Mouse (Mus musculus) thymus, adult 18-20 months (tissue): ENCODE results near the gene Cyp39a1.
A peak's percentile ranks its signal among the peaks of the same experiment; 100 is the strongest.

Experiments used
- DNase-seq, 2 experiments: peaks; one replicate each; pipeline ENCODE4 v3.0.0; 2022; ENCODE audit warnings: mixed read lengths in 2 of 2

The Cyp39a1 gene

DNA sequence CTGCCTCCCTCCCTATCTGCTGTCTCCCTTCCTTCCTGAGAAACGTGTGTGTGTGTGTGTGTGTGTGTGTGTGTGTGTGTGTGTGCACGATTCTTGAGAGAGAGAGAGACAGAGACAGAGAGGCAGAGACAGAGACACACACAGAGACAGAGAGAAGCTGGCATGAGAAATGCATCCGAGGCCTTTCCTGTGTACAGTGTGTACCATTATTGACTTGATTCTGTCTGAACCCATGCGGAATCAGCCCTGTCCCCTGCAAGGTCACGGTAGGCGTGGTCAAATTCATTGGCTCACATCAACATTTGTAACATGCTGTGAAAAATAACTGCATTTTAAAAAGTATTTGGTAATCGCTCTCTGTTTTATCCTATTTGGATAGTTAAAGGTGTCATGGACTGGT, 16.9 kb downstream of the Cyp39a1 start:
- no peak for DNase-seq

DNA sequence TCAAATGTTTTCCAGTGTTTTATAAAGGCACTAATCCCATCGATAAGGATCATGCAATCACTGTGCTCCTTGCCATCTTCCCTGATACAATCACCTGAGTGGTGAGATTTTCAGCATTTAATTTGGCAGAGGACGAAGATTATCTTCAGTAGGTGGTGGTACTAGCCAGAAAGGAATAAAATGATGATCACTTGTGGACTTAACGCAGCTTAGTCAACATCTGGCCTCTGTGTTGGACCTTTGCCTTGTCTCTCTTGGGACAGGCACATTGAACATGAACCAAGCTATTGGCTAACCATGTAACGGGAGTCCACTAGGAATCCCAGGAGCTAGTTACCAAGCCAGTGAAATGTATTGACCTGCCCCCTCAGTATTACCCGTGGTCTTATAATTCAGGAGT, 17.4 kb downstream of the Cyp39a1 start:
- no peak for DNase-seq

DNA sequence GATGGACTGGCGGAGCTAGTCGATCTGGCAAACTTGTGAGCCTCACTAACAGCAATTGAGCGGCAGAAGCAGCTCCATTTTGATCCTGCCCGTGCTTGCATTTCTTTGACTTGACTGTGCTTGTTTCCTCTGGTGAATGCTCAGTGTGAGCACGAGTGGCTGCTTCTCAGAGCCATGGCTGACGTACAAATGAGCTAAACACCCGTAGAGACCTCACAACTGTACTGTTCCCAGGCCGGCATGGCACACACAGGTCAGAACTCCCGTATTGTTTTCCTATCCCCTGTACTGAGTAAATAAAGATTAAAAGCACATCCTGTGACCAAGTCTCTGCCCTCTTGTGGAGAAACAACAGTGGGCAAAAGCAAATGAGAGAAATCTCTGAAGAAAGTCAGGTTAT, 22.4 kb downstream of the Cyp39a1 start:
- no peak for DNase-seq

DNA sequence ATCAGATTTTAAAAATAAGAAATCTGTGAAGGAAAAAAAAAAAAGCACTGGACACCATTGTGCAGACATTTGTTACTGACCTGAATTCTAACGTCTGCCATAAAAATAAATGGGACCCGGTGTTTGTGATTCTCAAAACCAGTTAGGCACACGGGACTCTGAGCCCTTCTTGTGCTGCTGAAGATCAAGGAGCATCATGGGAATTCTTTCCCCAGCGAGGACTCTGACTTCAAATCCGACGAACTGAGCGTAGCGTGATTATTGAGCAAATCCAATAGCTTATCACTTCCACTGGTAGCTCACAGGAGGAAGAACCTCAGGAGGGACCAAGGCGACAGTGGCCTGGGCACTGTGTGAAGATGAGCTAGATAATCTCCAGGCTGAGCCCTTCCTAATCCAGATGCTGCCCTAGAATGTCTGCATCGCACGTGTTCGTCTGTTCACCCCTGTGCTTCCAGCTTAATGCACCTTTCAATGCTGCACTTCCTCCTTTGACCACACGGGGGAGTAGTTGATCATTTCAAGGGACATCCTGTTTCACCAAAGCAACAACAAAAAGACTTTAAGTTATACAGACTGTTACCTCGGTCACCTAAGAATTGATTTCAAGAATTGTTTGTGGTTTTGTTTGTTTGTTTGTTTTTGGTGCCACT, 31.9 kb downstream of the Cyp39a1 start:
- DNase-seq = peak; percentile 16 to 38

DNA sequence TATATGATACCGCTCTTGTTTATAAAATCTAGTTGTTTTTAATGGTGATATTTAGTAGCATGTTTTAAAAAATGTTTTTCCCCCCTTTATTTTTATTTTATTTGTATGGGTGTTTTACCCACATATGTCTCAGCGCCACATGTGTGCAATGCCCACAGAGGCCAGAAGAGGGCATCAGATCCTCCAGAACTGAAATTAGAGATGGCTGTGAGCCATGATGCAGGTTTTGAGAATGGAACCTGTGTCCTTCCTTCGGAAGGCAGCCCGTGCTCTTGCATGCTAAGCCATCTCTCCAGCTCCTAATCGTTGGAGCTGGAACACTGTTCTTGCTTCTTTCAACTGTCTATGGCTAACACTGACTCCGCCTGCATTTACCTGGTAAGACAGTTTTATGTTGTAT, 33.8 kb downstream of the Cyp39a1 start:
- DNase-seq = no peak

DNA sequence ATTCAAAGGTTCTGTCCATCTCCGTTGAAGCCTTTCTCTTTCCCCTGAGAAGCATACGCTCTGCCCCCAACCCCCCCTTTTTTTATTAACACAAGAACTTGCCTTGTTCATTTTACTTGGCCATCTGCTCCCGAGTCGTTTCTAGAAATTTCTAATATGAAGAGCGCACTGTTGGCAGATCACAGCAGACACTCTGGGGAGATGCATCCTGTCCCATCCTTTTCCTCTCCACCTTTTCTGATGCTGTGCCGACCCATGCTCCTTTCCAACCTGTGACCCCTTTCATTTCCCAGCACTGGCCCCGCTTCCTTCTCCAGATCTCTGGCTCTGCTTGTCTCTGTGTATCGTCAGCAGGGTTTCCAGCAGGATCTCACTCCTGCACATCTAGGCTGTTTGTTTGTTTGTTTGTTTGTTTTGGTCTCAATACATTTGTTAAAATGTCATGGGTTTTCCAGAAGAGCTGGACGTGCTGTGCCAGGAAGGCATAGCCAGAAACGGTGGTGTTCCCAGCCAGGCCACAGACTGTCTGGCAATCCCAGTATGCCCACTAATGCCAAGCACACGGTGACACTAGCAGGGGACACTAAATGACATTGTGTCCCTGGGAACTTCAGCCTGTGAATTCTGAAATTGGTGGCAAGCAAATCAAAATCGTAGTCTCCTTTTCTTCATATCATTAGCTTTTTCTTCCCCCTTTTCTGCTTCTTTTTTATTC, 37.1 kb downstream of the Cyp39a1 start:
- no peak for DNase-seq

DNA sequence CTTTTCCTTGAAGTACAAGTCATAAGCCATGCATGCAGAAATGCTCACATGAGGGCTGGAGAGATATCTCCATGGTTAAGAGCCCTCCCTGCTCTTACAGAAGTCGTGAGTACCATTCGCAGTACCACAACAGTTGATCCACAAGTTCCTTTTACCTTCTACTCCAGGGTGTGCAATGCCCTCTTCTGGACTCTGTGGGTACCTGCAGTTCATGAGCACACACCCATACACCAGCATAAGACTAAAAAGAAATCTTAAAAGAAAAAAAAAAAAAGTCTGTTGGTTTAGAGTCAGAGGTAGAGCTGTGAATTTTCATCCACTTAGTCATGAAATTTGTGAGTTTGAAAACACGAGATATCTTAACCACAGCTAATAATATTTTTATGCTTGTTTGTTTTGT, 39.5 kb downstream of the Cyp39a1 start:
- no peak for DNase-seq

DNA sequence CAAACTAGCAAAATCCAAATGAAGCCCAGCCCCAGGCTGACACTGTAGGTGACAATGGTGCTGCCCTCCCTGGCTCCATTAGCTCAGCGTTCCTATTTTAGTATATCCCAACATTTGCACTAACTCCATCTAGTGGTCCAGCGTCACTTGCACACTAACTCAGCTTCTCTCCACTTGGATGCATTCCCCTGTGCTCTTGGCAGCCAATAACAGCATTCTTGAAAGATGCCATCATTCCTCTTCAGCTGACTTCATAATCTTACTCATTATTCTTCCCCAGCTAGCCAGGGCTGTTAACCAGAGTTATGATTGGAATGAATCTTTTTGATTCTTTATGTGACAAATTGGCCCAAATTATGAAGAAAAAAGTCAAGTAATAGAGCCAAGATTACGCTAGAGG, 40.0 kb downstream of the Cyp39a1 start:
- no peak for DNase-seq

DNA sequence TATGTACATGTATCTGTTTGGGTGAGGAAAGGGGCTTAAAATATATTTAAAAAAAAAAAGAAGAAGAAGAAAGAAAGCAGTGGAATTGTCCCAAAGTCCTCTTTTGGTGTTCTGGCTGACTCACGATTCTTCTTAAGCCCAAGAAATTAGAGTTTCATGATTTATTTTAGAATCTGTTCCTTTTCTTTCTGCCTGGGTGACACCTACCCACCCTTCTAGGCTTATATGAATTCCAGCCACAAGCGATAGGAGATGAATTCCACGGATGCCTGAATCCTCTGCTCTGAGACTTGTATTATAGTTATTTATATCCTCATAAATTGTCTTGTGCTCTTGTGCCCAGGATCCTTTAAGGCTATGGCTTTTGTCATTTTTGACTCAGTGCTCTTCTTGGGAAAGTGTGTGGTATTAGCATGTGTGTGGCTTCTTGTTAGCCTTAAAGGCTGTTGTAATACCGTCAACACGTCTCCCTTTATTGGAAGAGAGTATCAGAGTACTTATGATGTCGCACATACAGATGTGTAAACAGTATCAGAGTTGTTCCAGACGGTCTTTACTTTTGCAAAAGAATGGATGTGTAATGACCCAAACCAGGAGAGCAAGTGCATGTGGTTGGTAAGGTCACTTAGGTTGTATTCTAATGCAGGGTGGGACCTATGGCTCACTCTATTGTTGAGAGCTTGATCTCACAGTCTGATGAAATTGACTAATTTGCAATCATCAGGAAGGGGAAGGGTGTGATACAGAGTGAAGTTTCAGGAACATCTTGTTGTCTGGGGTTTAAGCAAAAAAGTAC, 44.5 kb downstream of the Cyp39a1 start:
- DNase-seq = no peak

DNA sequence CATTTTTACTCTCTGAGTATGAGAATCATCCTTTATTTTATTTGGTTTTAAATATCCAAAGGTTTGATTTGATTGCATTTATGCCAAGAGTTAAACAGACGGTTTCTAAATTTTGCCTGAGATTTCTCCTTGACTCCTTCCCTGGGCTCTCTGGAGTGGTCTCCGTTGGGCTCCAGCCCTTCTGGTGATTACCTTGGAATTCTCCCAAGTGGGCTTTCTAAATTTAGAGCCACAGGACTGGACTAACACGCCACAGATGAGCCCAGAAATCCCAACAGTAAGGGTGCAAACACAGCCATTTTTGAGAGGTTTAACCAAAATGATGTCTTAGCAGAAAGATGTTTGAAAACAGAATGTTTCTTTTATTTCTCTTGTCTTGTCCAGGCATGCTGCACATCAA, 47.0 kb downstream of the Cyp39a1 start:
- DNase-seq = no peak

DNA sequence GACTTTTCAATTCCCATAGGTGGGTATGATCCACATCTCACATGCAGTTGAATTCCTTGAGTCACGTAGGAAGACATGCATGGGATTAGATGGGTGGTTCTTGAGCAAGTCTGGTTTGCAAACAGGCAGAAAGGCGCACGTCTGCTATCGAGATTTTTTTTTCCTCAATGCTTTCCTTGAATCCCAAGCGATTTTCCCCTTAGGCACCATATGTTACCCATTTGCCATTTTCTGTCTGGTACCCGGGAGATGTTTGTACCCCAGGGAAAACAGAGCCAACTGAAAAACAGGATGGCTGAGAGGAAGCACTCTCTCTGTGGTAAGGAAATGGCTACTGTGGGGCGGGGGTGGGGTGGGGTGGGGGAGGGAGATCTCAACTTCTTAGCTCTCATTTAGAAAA, 49.4 kb downstream of the Cyp39a1 start:
- DNase-seq = no peak

DNA sequence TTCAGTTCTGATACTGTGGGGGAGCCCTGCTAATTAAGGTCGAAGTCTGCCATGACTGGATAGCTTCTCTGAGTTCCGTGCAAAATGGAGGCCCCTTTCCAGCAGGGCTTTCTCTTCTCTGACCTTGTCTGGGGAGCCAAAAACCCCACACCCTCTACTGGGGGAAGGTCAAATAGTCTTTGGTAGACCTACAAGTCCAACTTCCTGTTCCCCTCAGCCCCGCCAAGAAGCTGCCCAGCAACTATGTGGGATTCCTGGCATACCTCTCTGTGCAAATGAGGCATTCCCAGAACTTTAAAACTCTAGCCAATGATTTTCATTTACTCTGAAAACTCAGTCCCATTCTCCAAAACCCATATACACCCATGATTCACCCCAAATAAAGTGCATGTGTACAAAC, 52.2 kb downstream of the Cyp39a1 start:
- DNase-seq = no peak

DNA sequence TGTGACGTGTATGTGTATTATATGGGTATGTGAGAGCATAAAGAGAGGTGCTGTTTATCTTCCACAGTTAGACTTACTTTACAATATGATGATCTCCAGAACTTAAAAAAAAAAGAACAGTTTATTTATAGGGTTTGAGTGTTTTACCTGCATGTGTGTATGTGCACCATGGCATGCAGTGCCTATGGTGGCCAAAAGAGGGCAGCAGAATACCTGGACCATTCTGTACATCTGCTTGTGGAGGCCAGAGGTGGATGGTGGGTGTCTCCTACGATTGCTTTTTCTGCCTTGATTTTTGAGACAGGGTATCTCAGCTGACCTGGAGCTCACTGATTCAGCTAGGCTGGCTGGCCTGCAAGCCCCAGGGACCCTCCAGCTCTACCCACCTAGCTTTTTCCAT, 57.3 kb downstream of the Cyp39a1 start:
- DNase-seq = no peak

DNA sequence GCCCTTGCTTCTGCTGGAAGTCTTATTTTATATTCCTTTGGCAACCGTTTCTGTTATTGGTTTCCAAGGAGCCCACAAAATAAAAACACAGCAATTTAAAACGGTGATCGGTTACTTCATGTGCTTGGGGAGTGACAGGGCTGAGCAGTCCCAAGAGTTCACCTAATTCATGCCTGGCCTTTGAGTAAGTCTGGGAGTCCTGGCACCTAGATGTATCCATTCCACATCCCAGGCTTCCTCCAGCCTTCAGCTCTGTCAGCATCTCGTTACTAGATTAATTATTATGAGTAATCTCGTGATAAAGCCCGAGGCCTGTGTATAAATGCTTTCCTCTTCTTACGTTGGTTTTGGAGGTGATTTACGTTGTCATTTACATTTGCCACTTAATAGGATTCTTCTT, 64.1 kb downstream of the Cyp39a1 start:
- DNase-seq = no peak

DNA sequence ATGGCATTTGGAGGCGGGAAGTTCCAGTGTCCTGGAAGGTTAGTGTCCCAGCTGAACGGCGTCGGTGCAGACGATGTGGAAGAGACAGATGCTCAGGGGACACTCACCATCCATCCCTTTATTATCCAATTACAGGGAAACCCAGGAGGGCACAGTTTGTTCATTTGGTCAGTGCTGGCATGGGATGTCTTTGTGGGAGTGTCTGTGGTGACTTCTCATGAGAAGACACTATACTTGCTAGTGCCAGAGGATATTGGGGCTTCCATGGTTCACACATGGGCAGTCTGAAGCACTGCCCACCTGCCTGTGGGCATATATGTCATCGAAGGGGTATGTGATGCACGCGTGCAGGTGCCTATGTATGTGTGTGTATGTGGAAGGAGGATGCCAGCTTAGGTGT, 64.8 kb downstream of the Cyp39a1 start:
- DNase-seq = no peak

DNA sequence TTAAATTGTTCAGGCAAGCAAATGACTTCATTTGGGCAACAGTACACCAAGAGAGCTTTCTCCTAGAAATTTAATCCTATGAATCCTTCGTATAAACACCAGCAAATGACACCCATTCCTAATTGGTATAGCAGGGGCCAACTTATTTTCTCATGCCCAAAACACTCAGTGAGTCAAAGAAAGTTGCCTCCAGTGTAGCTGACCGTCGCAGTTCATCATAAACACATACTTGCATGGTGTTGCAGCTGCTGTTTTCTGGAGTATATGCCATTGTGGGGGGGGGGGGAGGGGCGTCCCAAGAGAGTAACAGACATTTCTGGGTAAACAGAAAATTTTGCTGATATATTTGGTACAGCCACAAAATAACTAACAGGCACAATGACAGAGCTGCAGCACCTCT, 67.0 kb downstream of the Cyp39a1 start:
- no peak for DNase-seq

DNA sequence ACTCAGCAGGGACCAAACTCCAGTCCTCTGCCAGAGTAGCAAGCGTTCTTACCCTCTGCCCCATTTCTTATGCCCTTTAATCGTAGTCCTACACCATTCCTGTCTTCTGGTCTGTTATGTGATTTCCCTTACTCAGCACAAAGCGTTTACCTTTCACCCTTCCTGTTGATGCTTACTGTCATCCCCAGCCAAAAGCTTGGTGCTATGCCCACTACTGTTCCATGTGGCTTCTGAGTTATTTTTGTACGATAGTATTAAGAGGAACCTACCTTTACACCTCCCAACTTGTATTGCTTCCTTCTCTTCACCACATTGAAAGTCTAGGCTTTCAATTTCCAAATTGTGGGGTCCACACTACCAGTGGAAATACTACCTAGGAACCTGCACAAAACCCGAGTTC, 76.7 kb downstream of the Cyp39a1 start:
- DNase-seq = no peak

DNA sequence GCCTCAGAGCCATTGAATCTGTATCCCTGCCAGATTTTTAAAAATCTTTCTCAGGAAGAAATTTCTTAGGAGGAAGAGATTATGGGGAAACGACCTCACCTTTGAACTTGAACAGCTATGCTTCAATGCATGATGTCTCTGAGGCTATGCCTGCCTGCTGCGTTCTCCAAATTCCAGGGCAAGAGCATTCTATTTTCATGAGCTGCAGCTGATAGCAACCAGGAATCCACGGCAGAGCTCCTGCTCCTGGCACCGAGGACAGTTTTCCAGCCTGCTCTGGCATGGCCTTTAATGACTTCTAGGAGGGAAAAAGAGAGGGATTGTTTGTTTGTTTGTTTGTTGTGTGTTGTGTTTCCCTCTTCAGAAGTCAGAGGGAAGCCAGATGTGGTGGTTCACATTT, 77.2 kb downstream of the Cyp39a1 start:
- no peak for DNase-seq

DNA sequence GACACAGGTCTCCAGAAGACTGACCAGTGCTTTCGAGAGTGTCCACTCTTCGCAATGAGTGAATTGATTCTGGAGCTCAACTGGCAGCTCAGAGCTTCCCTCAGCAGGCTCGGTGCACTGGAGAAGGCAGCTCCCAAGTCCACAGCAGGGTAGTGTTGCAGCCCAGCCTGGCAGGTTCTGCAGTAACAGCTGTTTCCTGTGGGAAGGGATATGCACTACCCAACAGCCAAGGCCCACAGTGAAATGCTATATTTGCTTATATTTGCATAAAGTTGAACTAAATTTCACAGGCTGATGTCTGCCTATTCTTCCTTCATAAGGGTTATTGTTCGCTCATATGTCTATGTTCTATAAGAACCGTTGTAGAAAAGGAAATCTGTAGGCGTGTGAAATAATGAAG, 83.9 kb downstream of the Cyp39a1 start:
- DNase-seq = no peak

DNA sequence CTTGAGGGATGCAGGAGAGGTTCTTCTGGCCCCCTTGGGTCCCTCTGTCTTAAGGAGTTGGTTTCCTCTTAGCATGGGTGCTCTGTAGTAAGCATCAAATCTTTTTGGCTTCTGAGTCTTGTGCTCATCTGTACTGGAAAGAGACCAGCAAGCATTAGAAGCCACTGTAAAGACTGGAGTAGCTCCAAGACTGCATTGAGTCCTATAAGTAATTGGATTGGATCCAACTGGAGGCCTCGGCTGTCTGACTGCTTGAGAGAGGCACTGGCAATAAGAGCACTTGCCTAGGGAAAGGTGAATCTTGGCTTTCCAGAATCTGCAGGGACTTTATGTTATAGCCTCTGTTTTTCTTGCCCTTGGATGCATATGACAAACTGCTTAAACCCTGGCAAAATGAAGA, 85.6 kb downstream of the Cyp39a1 start:
- DNase-seq = no peak

DNA sequence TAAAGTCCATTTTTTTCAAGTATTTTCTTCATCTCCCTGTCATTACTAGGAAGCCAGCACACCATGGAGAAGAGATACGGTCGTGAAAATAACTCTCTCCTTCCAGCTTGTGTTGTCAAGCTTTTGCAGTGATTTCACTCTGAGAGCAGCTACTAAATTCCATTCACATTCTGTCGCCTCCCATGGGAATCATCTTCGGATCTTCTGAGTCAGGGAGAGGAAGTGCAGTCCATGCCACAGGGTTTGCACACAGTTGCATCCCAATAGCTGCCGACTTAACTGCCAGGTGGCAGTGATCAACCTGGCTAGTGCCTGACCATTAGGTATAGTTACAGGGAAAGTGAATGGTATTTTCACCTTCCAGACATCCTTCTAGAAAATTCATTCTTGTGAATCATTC, 87.5 kb downstream of the Cyp39a1 start:
- DNase-seq = no peak

DNA sequence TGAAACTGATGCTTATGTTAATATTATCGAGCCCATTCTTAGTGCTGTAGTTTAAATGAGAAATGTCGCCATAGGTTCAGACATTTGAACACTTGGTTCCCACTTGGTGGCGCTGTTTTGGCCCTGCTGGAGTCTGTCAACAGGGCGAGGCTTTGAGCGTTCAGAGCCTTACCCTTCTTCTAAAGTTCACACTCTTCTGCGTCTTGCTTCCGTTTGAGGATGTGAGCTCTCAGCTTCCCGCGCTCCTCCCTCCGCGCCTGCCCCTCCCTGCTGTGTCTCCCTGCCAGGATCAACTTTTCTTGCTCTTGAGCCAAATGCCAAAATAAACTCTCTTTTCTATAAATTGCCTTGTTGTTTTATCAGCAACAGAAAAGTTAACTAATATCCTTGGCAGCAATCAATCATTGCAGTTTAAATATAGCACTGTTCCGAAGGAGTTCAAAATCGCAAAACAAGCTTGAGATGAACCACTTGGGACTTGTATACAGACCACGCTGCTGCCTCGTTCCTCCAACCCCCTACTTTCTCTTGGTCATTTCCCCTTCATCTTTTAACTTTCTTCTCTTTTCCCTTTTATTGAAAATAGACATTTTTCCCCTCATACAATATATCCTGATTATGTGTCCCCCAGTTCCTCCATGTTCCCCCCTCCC, 91.5 kb downstream of the Cyp39a1 start:
- no peak for DNase-seq

DNA sequence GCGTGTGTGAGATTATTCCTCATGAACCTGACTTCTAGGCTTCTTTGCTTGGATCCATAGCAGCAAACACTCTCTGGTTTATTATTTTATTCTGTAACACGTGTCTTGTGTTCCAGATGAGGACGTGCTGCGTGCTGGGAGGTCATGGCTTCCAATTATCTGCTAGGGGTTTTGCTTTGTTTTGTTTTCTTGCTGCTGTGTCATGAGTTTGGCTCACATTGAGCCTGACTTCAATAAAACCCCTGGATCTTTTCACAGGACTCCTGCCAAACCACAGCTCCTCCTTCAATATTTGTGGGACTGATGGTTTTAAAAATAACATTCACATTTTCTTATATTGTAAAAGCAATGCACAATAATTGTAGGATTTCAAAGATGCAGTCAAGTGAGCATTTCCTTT, 117.3 kb downstream of the Cyp39a1 start:
- no peak for DNase-seq

DNA sequence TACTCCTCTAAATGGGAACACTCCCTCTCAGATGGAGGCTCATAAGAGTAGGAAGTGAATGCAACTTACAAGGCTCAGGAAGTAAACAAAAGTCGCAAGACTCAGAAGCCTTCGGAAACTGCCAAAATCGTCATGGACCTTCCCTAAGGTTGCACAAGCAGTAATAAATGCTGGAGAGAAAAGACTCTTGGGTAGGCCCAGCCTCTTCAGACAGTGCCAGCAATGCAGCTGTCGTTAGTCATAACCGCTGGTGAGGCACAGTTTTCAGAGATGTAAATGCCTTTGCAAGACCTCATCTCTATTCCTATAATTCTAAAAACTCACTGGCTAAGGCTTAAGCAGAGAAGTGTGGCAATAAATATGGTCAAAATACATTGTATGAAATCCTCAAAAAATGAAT, 121.0 kb downstream of the Cyp39a1 start:
- DNase-seq = no peak
